Mouse (Mus musculus) liver, postnatal 0 days (tissue): ENCODE measurements at regions not wholly inside any gene's neighbourhood (a gene's known extent, or its start where the extent isn't known, plus 50 kb on each side); places are given as distances from the start of the nearest gene placed in this dataset.

Source experiments
- ATAC-seq: fragments of 200-750 bp; cut with Nextera tagmentation; 2 replicates; pipeline ENCODE4 v1.8.0; 2017; ENCODE audit warnings: mild to moderate bottlenecking, moderate library complexity
- DNase-seq: peaks from one replicate; pipeline ENCODE4 v3.0.0-alpha.2; 2016
- H3K27ac ChIP-seq: fragments of 300-500 bp; sonication (generic); 2 replicates; pipeline ENCODE4 v1.5.1; 2014; ENCODE audit warnings: antibody characterized with exemption, moderate library complexity, mild to moderate bottlenecking, low read depth
- H3K27me3 ChIP-seq: fragments of 300-500 bp; sonication (generic); 2 replicates; pipeline ENCODE4 v1.6.1; 2014; ENCODE audit warnings: low read length, control low read depth, mixed read lengths; ENCODE audit not compliant: insufficient read depth
- H3K36me3 ChIP-seq: fragments of 300-500 bp; sonication (generic); replicated peaks from 2 replicates; pipeline ENCODE4 v1.6.1; 2014; ENCODE audit warnings: mild to moderate bottlenecking, control low read depth, low read length, moderate library complexity, mixed read lengths; ENCODE audit not compliant: insufficient read depth
- H3K4me1 ChIP-seq: fragments of 300-500 bp; sonication (generic); 2 replicates; pipeline ENCODE4 v1.6.1; 2014; ENCODE audit warnings: antibody characterized with exemption, mild to moderate bottlenecking, control low read depth; ENCODE audit not compliant: insufficient read depth
- H3K4me2 ChIP-seq: fragments of 300-500 bp; sonication (generic); 2 replicates; pipeline ENCODE4 v1.6.1; 2014; ENCODE audit warnings: low read depth, mild to moderate bottlenecking, low read length, moderate library complexity, mixed read lengths
- H3K4me3 ChIP-seq: fragments of 300-500 bp; sonication (generic); 2 replicates; pipeline ENCODE4 v1.5.1; 2014; ENCODE audit warnings: low read depth, low read length
- H3K9ac ChIP-seq: fragments of 300-500 bp; sonication (generic); replicated peaks from 2 replicates; pipeline ENCODE4 v1.6.1; 2014; ENCODE audit warnings: mild to moderate bottlenecking, moderate library complexity
- H3K9me3 ChIP-seq: fragments of 300-500 bp; sonication (generic); 2 replicates; pipeline ENCODE4 v1.6.1; 2016; ENCODE audit warnings: mild to moderate bottlenecking, control low read depth, low read length, mixed read lengths
- CTCF ChIP-seq: sonication (generic); IDR thresholded peaks from 2 replicates; pipeline ENCODE4 v1.5.1; 2016; ENCODE audit warnings: antibody characterized with exemption, low read depth
- EP300 ChIP-seq: IDR thresholded peaks from 2 replicates; pipeline ENCODE4 v1.6.1; 2016; ENCODE audit warnings: antibody characterized with exemption, low read depth, mild to moderate bottlenecking
- whole genome bisulfite sequencing: fragments of 180-500 bp; shearing (Covaris S2); extraction: QIAGEN DNeasy Blood & Tissue Kit; methylation state at CpG from one replicate; pipeline ENCODE4 v1.1.7; 2014; ENCODE audit not compliant: insufficient replicate concordance; 5-methylcytosine and 5-hydroxymethylcytosine counted together

DNA sequence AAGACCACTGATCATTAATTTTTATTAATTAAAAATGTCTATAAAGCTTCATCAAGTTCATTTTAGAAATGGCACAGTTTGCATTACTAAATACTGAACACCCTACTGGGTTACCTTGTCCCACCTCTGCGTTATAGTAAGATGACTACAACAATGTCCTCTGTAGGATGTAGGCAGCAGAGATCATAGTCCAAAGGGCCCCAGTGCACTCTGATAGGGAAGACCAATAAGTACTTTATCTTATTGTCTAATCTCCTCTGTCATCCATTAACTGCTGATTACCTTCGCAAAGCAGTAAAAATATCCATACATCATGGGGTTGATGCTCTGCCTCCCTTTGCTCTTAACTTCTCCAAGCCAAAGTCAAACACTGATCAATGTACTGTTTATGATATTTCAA lies 662.1 kb downstream of the Psat1 start:
- TF ChIP-seq CTCF (no peak), EP300 (no peak)
- WGBS: 72% methylated on average over 2 of the region's 2 CpGs
- Histone ChIP-seq H3K27ac (no peak overlapping the region), H3K9ac (no peak overlapping the region), H3K4me2 (no peak overlapping the region), H3K4me3 (no peak overlapping the region), H3K9me3 (no peaks in the 10 kb centered on the region), H3K27me3 (no peaks in the 10 kb centered on the region), H3K36me3 (no peaks in the 10 kb centered on the region), H3K4me1 (no peaks in the 10 kb centered on the region)
- ATAC-seq (no peak), DNase-seq (no peak)

GRCm38 (mm10) chr19:15242781-15243180 lies 644.9 kb upstream of the Tle4 start:
- no peak for TF ChIP-seq EP300
- no peak for TF ChIP-seq CTCF
- Histone ChIP-seq H3K27me3 (no peaks in the 10 kb centered on the region), H3K4me1 (no peaks in the 10 kb centered on the region), H3K4me2 (no peak overlapping the region), H3K4me3 (no peak overlapping the region), H3K27ac (no peak overlapping the region), H3K36me3 (no peaks in the 10 kb centered on the region), H3K9ac (no peak overlapping the region), H3K9me3 (no peaks in the 10 kb centered on the region)
- WGBS: 73% methylated on average over 3 of the region's 3 CpGs
- ATAC-seq (no peak), DNase-seq (no peak)

DNA sequence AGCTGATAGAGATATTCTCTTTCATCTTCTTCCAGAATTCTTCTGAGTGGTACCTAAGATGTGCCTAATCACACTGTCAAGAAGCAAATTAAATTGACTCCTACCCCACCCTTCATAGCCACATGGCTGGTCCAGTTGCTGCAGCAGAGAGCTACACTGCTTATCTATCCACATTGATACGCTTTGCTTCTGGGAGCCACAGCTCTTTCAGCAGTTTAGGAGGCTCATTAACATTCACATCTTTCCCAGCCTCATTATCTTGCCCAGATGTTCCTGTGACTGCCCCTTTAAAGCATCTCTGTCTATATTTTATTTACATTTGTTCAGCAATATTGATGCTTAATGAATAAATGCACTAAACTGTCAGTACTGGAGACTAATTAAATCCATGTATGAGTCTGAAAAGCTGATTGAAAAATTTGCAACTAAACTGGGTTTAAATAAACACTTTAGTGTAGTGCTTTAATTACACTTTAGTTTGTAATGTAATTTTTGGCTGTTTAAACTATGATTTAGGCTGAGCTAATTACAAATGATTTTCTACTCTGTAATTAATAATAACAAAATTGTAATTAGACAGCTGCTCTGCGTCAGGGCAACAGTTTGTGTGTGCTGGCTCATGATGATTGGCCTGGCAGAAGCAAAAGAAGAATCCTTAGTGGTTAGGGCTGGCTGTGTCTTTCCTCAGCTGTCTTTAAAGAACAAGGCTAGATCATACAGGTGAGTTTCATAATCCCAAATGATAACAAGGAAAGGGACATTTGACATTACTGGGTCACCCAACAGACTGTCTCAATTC lies 632.5 kb upstream of the Tle4 start:
- H3K4me2 ChIP-seq: no peak overlapping the region
- 66% methylated on average over 2 of the region's 2 CpGs for WGBS
- no peak overlapping the region for H3K27ac ChIP-seq
- no peak for ATAC-seq
- no peaks in the 10 kb centered on the region for H3K27me3 ChIP-seq
- H3K4me3 ChIP-seq: no peak overlapping the region
- H3K9me3 ChIP-seq: no peaks in the 10 kb centered on the region
- H3K36me3 ChIP-seq: no peaks in the 10 kb centered on the region
- TF ChIP-seq EP300 (no peak), CTCF (no peak)
- H3K9ac ChIP-seq: no peak overlapping the region
- no peaks in the 10 kb centered on the region for H3K4me1 ChIP-seq
- no peak for DNase-seq

DNA sequence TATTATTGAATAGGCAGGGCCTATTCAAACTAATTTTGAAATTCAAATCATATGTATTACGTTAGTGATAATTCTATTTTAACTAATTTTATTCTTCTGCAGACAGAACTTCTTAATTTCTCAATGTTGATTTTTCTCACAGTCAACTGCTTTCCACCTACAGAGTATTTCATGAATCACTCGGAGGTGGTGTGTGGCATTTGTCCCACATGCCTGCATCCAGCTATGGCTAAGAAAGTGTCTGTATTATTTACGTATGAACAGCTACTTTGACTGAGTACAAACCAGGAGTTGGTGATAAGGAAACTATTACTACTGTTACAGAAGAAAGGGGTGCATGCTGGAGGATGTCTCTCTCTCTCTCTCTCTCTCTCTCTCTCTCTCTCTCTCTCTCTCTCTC lies 619.5 kb upstream of the Tle4 start:
- 73% methylated on average over 3 of the region's 3 CpGs for WGBS
- H3K9ac ChIP-seq: no peak overlapping the region
- no peaks in the 10 kb centered on the region for H3K36me3 ChIP-seq
- DNase-seq: no peak
- no peak overlapping the region for H3K4me2 ChIP-seq
- ATAC-seq: no peak
- H3K9me3 ChIP-seq: no peaks in the 10 kb centered on the region
- no peak for TF ChIP-seq CTCF
- H3K27ac ChIP-seq: no peak overlapping the region
- no peaks in the 10 kb centered on the region for H3K4me1 ChIP-seq
- H3K4me3 ChIP-seq: no peak overlapping the region
- no peaks in the 10 kb centered on the region for H3K27me3 ChIP-seq

DNA sequence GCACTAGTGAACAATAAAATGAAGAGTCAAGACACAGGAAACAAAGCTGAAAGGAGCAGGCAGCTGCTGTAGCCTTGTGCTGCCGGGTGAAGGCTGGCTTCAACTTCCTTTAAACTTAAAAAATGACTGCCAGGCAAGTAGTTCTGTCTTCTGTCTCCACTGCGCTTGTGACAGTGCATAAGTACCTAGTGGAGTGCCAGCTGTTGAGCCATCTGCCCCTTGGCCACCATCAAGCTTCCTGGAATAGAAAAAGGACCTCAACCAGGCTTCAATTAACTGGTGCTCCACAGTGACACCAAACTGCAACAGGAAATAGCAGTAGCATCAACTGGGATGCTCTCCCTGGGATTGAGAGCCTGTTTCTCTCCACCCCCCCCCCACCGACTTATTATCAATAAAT lies 616.8 kb upstream of the Tle4 start:
- TF ChIP-seq EP300: no peak
- TF ChIP-seq CTCF: no peak
- no peak overlapping the region for H3K9ac ChIP-seq
- no peaks in the 10 kb centered on the region for H3K36me3 ChIP-seq
- no peaks in the 10 kb centered on the region for H3K9me3 ChIP-seq
- ATAC-seq (no peak), DNase-seq (no peak)
- no peak overlapping the region for H3K27ac ChIP-seq
- 48% methylated on average over 3 of the region's 3 CpGs for WGBS
- no peaks in the 10 kb centered on the region for H3K27me3 ChIP-seq
- no peak overlapping the region for H3K4me2 ChIP-seq
- no peak overlapping the region for H3K4me3 ChIP-seq
- H3K4me1 ChIP-seq: no peaks in the 10 kb centered on the region

GRCm38 (mm10) chr19:15212881-15213280 lies 615.0 kb upstream of the Tle4 start:
- no peak overlapping the region for H3K27ac ChIP-seq
- DNase-seq (no peak), ATAC-seq (no peak)
- WGBS: 68% methylated on average over 5 of the region's 5 CpGs
- no peaks in the 10 kb centered on the region for H3K4me1 ChIP-seq
- H3K9me3 ChIP-seq: no peaks in the 10 kb centered on the region
- no peaks in the 10 kb centered on the region for H3K36me3 ChIP-seq
- no peaks in the 10 kb centered on the region for H3K27me3 ChIP-seq
- H3K9ac ChIP-seq: no peak overlapping the region
- TF ChIP-seq EP300 (no peak), CTCF (no peak)
- no peak overlapping the region for H3K4me2 ChIP-seq
- no peak overlapping the region for H3K4me3 ChIP-seq
